Mouse (Mus musculus) hindbrain, embryonic 16.5 days (tissue): ENCODE measurements around the gene Cgnl1. TPM values are rescaled to one million over a fixed set of nuclear protein-coding genes. Genes with fewer than 3 reads are reported as not detected.
A peak's percentile ranks its signal among the peaks of the same experiment; 100 is the strongest.

Source experiments
- ATAC-seq: fragments of 200-750 bp; cut with Nextera tagmentation; 2 replicates; pipeline ENCODE4 v1.8.0; 2017; ENCODE audit warnings: moderate TSS enrichment, moderate library complexity
- H3K27ac ChIP-seq: fragments of 300-500 bp; sonication (generic); 2 replicates; pipeline ENCODE4 v1.5.1; 2014; ENCODE audit warnings: low read depth, mild to moderate bottlenecking, control low read depth, low read length, moderate library complexity
- H3K27me3 ChIP-seq: fragments of 300-500 bp; sonication (generic); replicated peaks from 2 replicates; pipeline ENCODE4 v1.6.1; 2014; ENCODE audit warnings: low read length; ENCODE audit not compliant: control insufficient read depth, insufficient read depth
- H3K36me3 ChIP-seq: fragments of 300-500 bp; sonication (generic); 2 replicates; pipeline ENCODE4 v1.6.1; 2014; ENCODE audit warnings: mild to moderate bottlenecking, low read length, moderate library complexity, mixed read lengths; ENCODE audit not compliant: control insufficient read depth, insufficient read depth
- H3K4me1 ChIP-seq: fragments of 300-500 bp; sonication (generic); 2 replicates; pipeline ENCODE4 v1.6.1; 2014; ENCODE audit warnings: low read depth, low read length; ENCODE audit not compliant: control insufficient read depth, insufficient read depth
- H3K4me2 ChIP-seq: fragments of 300-500 bp; sonication (generic); 2 replicates; pipeline ENCODE4 v1.6.1; 2014; ENCODE audit warnings: mild to moderate bottlenecking, low read length, control low read depth, moderate library complexity
- H3K4me3 ChIP-seq: fragments of 300-500 bp; sonication (generic); 2 replicates; pipeline ENCODE4 v1.5.1; 2014; ENCODE audit warnings: mild to moderate bottlenecking, low read length, control low read depth, moderate library complexity
- H3K9ac ChIP-seq: fragments of 300-500 bp; sonication (generic); 2 replicates; pipeline ENCODE4 v1.6.1; 2014; ENCODE audit warnings: low read depth, mild to moderate bottlenecking, control low read depth, low read length, moderate library complexity
- H3K9me3 ChIP-seq: fragments of 300-500 bp; sonication (generic); 2 replicates; pipeline ENCODE4 v1.6.1; 2014; ENCODE audit warnings: mild to moderate bottlenecking, low read length, moderate library complexity; ENCODE audit not compliant: control insufficient read depth
- WGBS: fragments of 180-500 bp; shearing (Covaris S2); extraction: QIAGEN DNeasy Blood & Tissue Kit; methylation state at CpG from one replicate; pipeline ENCODE4 v1.1.7; 2014; 5-methylcytosine and 5-hydroxymethylcytosine counted together
- polyA plus RNA-seq: library from polyadenylated mRNA; unstranded; fragments of >200 nt; fragmentation: Nextera tagmentation; extraction: Ambion mirVana; gene quantifications from 2 replicates; pipeline ENCODE4 v1.2.1, GENCODE M21; 2015

Gene Cgnl1
- polyA plus RNA-seq, 1 experiment from 2014 or later = 7.0 TPM

GRCm38 (mm10) chr9:71773563-71773962 is 2.2 kb upstream of the Cgnl1 start:
- peaks cover 12% of the 10 kb centered on the region for H3K27me3 ChIP-seq
- no peaks in the 10 kb centered on the region for H3K36me3 ChIP-seq
- no peak overlapping the region for H3K4me3 ChIP-seq
- ATAC-seq = no peak
- H3K4me2 ChIP-seq = no peak overlapping the region
- WGBS = 79% methylated on average over 9 of the region's 9 CpGs
- no peaks in the 10 kb centered on the region for H3K9me3 ChIP-seq
- H3K4me1 ChIP-seq = peaks cover 11% of the 10 kb centered on the region
- no peak overlapping the region for H3K9ac ChIP-seq
- H3K27ac ChIP-seq = no peak overlapping the region

- no peak for ATAC-seq
- no peak overlapping the region for H3K9ac ChIP-seq
Observed at GRCm38 (mm10) chr9:71772338-71772737, 936 bp upstream of the Cgnl1 start.

GRCm38 (mm10) chr9:71770484-71770883 is 918 bp downstream of the Cgnl1 start:
- peak overlapping the region; percentile 97 for H3K4me2 ChIP-seq
- no peak overlapping the region; the same call in 1 of the 2 replicates for H3K9ac ChIP-seq
- peaks cover 12% of the 10 kb centered on the region for H3K27me3 ChIP-seq
- H3K4me3 ChIP-seq = peak overlapping the region; percentile 62
- H3K27ac ChIP-seq = no peak overlapping the region
- no peaks in the 10 kb centered on the region for H3K36me3 ChIP-seq
- no peaks in the 10 kb centered on the region for H3K9me3 ChIP-seq
- peaks cover 11% of the 10 kb centered on the region for H3K4me1 ChIP-seq
- 3% methylated on average over 10 of the region's 10 CpGs for WGBS
- no peak for ATAC-seq

More at GRCm38 (mm10) chr9:71772338-71772737, 936 bp upstream of the Cgnl1 start:
- no peaks in the 10 kb centered on the region for H3K9me3 ChIP-seq
- 70% methylated on average over 5 of the region's 5 CpGs for WGBS
- no peak overlapping the region for H3K4me2 ChIP-seq
- H3K27me3 ChIP-seq = peaks cover 12% of the 10 kb centered on the region
- H3K4me1 ChIP-seq = peaks cover 11% of the 10 kb centered on the region
- H3K27ac ChIP-seq = no peak overlapping the region
- no peak overlapping the region for H3K4me3 ChIP-seq
- H3K36me3 ChIP-seq = no peaks in the 10 kb centered on the region

GRCm38 (mm10) chr9:71769701-71770100 is 1.7 kb downstream of the Cgnl1 start:
- Histone ChIP-seq H3K4me1 (peaks cover 11% of the 10 kb centered on the region), H3K4me2 (peak overlapping the region; percentile 97), H3K4me3 (no peak overlapping the region), H3K9me3 (no peaks in the 10 kb centered on the region), H3K9ac (no peak overlapping the region), H3K36me3 (no peaks in the 10 kb centered on the region), H3K27me3 (peaks cover 12% of the 10 kb centered on the region), H3K27ac (no peak overlapping the region)
- 33% methylated on average over 9 of the region's 9 CpGs for WGBS
- ATAC-seq = no peak

GRCm38 (mm10) chr9:71768119-71768518 is 3.3 kb downstream of the Cgnl1 start:
- H3K27ac ChIP-seq = no peak overlapping the region
- no peak overlapping the region for H3K4me2 ChIP-seq
- H3K4me1 ChIP-seq = peaks cover 11% of the 10 kb centered on the region
- H3K27me3 ChIP-seq = peaks cover 14% of the 10 kb centered on the region
- no peaks in the 10 kb centered on the region for H3K9me3 ChIP-seq
- no peak overlapping the region for H3K4me3 ChIP-seq
- no peak for ATAC-seq
- 95% methylated on average over 1 of the region's 1 CpGs for WGBS
- no peaks in the 10 kb centered on the region for H3K36me3 ChIP-seq
- no peak overlapping the region for H3K9ac ChIP-seq

GRCm38 (mm10) chr9:71766902-71767301 is 4.5 kb downstream of the Cgnl1 start:
- no peaks in the 10 kb centered on the region for H3K36me3 ChIP-seq
- ATAC-seq = no peak
- no peaks in the 10 kb centered on the region for H3K9me3 ChIP-seq
- H3K4me3 ChIP-seq = no peak overlapping the region
- no peak overlapping the region for H3K4me2 ChIP-seq
- peaks cover 11% of the 10 kb centered on the region for H3K4me1 ChIP-seq
- H3K9ac ChIP-seq = no peak overlapping the region
- no peak overlapping the region for H3K27ac ChIP-seq
- WGBS = 52% methylated on average over 2 of the region's 2 CpGs
- H3K27me3 ChIP-seq = peaks cover 14% of the 10 kb centered on the region

GRCm38 (mm10) chr9:71766306-71766705 is 5.1 kb downstream of the Cgnl1 start:
- no peak overlapping the region for H3K9ac ChIP-seq
- H3K4me3 ChIP-seq = no peak overlapping the region
- ATAC-seq = no peak
- H3K27ac ChIP-seq = no peak overlapping the region
- H3K4me1 ChIP-seq = peaks cover 8% of the 10 kb centered on the region
- peaks cover 12% of the 10 kb centered on the region for H3K27me3 ChIP-seq
- no peaks in the 10 kb centered on the region for H3K9me3 ChIP-seq
- no peak overlapping the region for H3K4me2 ChIP-seq
- 80% methylated on average over 8 of the region's 8 CpGs for WGBS
- H3K36me3 ChIP-seq = no peaks in the 10 kb centered on the region

GRCm38 (mm10) chr9:71764551-71764950 is 6.9 kb downstream of the Cgnl1 start:
- Histone ChIP-seq H3K27me3 (peaks cover 10% of the 10 kb centered on the region), H3K4me1 (peaks cover 7% of the 10 kb centered on the region), H3K9ac (no peak overlapping the region), H3K4me2 (no peak overlapping the region), H3K9me3 (no peaks in the 10 kb centered on the region), H3K27ac (no peak overlapping the region), H3K36me3 (no peaks in the 10 kb centered on the region), H3K4me3 (no peak overlapping the region)
- ATAC-seq = no peak
- 55% methylated on average over 11 of the region's 11 CpGs for WGBS

- no peak overlapping the region for H3K27ac ChIP-seq
- H3K9ac ChIP-seq = no peak overlapping the region
- WGBS = 7% methylated on average over 1 of the region's 1 CpGs
- no peaks in the 10 kb centered on the region for H3K36me3 ChIP-seq
- 0 out of 2 replicates have a peak, but pooled peaks cover 2% of the 10 kb centered on the region for H3K27me3 ChIP-seq
- H3K4me2 ChIP-seq = no peak overlapping the region
- ATAC-seq = no peak
- H3K9me3 ChIP-seq = no peaks in the 10 kb centered on the region
- H3K4me1 ChIP-seq = peaks cover 7% of the 10 kb centered on the region
- H3K4me3 ChIP-seq = no peak overlapping the region
Observed at GRCm38 (mm10) chr9:71763273-71763672, 8.1 kb downstream of the Cgnl1 start.

- 0 out of 2 replicates have a peak, but pooled peaks cover 2% of the 10 kb centered on the region for H3K27me3 ChIP-seq
- no peak for ATAC-seq
Observed at GRCm38 (mm10) chr9:71761663-71762062, 9.7 kb downstream of the Cgnl1 start.

More at GRCm38 (mm10) chr9:71761663-71762062, 9.7 kb downstream of the Cgnl1 start:
- H3K9ac ChIP-seq = no peak overlapping the region
- H3K36me3 ChIP-seq = no peaks in the 10 kb centered on the region
- H3K4me2 ChIP-seq = no peak overlapping the region
- no peak overlapping the region for H3K27ac ChIP-seq
- no peak overlapping the region for H3K4me3 ChIP-seq
- H3K4me1 ChIP-seq = peaks cover 7% of the 10 kb centered on the region
- 86% methylated on average over 4 of the region's 4 CpGs for WGBS
- no peaks in the 10 kb centered on the region for H3K9me3 ChIP-seq
